Mouse (Mus musculus) small intestine, adult 2 months (tissue): Measurements from ENCODE around the gene Cckar.

Source experiments
- CTCF ChIP-seq: fragments of 200-500 bp; IDR thresholded peaks from 2 replicates; pipeline ENCODE4 v1.5.1; 2012; ENCODE audit warnings: low read depth, mild to moderate bottlenecking, control low read depth, inconsistent platforms, low read length, moderate library complexity, mixed read lengths; ENCODE audit not compliant: insufficient replicate concordance, insufficient read length; ENCODE audit errors: extremely low read depth
- POLR2A ChIP-seq: fragments of 200-500 bp; IDR thresholded peaks from 2 replicates; pipeline ENCODE4 v1.6.1; 2012; ENCODE audit warnings: low read depth, mild to moderate bottlenecking, control low read depth, inconsistent platforms, low read length, moderate library complexity

- no peak for TF ChIP-seq CTCF
- no peak for TF ChIP-seq POLR2A
Measured at GRCm38 (mm10) chr5:53688326-53688725, 19.2 kb downstream of the Cckar start.
